8 mouse cellular contexts compared by ENCODE assay signal in the genomic region with DNA sequence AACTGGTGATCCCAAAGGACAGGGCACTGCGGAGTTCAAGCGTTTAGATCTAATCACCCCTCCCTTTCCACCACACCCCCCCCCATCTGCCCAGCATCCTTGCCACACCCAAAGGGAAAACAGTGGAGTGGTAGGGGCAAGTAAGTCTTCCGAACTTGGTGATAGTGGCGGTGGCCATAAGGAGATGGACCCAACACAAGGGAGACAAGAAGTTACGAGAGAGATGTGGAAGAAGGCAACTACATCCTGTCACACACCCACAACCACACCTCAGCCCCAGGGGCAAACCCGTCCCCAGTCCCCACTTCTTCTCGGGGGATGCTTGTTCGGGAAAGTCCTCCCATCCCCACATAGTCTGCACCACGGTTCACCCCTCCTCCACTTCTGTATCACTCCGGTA. TPM values are rescaled to one million over a fixed set of nuclear protein-coding genes. Genes with fewer than 3 reads are reported as not detected.
DNase-seq lines count a peak whose midpoint lies in the region; ATAC-seq and TF ChIP-seq lines count a peak whose summit lies in the region.

No protein-coding gene starts in this region.

- peak overlapping the region; percentile 79 for H3K4me3 ChIP-seq in left cerebral cortex, adult 2 months
- H3K4me3 ChIP-seq in forebrain, embryonic 13.5 days, result peak overlapping the region; percentile 71
- H3K4me3 ChIP-seq in liver, embryonic 12.5 days, result peak overlapping the region; percentile 65
- H3K4me3 ChIP-seq in olfactory bulb, adult 2 months (ENCODE audit: insufficient read depth, low read depth, low read length), result peak overlapping the region; percentile 73

- peak overlapping the region; percentile 74 for H3K9ac ChIP-seq in forebrain, embryonic 13.5 days
- peak overlapping the region; percentile 69 for H3K9ac ChIP-seq in liver, embryonic 12.5 days

- H3K27me3 ChIP-seq in forebrain, embryonic 13.5 days, result no peaks in the 10 kb centered on the region; the same call in 1 of the 2 replicates
- H3K27me3 ChIP-seq in liver, embryonic 12.5 days (replicated peaks), result peaks cover 17% of the 10 kb centered on the region

- DNase-seq in left cerebral cortex, adult 2 months (ENCODE audit: extremely low spot score in 1 of 2, low spot score in 2 of 2), result no peak
- no peak for DNase-seq in left cerebral cortex, postnatal 25 days (ENCODE audit: low spot score in 2 of 2)
- DNase-seq in thymus, adult 18-20 months, result no peak
- no peak for DNase-seq in layer of hippocampus, adult 11-12 months (ENCODE audit: low spot score)
- no peak for DNase-seq in adrenal gland, adult (ENCODE audit: inconsistent age in 2 of 2, low spot score in 1 of 2)

- no peaks in the 10 kb centered on the region for H3K36me3 ChIP-seq in forebrain, embryonic 13.5 days (ENCODE audit: poor library complexity, severe bottlenecking)
- no peaks in the 10 kb centered on the region for H3K36me3 ChIP-seq in liver, embryonic 12.5 days

- H3K27ac ChIP-seq in left cerebral cortex, adult 2 months, result no peak overlapping the region
- H3K27ac ChIP-seq in forebrain, embryonic 13.5 days, result no peak overlapping the region
- H3K27ac ChIP-seq in liver, embryonic 12.5 days, result no peak overlapping the region
- H3K27ac ChIP-seq in olfactory bulb, adult 2 months (ENCODE audit: insufficient read depth, low read depth, low read length), result no peak overlapping the region

- no peaks in the 10 kb centered on the region for H3K9me3 ChIP-seq in forebrain, embryonic 13.5 days (replicated peaks)
- H3K9me3 ChIP-seq in liver, embryonic 12.5 days (replicated peaks), result no peaks in the 10 kb centered on the region

- TF ChIP-seq POLR2A in olfactory bulb, adult 2 months (IDR thresholded peaks at IDR 0.05; ENCODE audit: insufficient read depth, low read depth, low read length), result no peak

- no peak; the same call in 1 of the 2 replicates for ATAC-seq in forebrain, embryonic 13.5 days
- no peak for ATAC-seq in liver, embryonic 12.5 days

- peaks cover 14% of the 10 kb centered on the region for H3K4me1 ChIP-seq in forebrain, embryonic 13.5 days
- peaks cover 36% of the 10 kb centered on the region for H3K4me1 ChIP-seq in liver, embryonic 12.5 days
- peaks cover 22% of the 10 kb centered on the region for H3K4me1 ChIP-seq in olfactory bulb, adult 2 months (ENCODE audit: control insufficient read depth, insufficient read depth, low read length)

- intact Hi-C loops in left cerebral cortex, adult 2 months (cut with DNase I), result no loop called here
- intact Hi-C loops in left cerebral cortex, postnatal 25 days (cut with DNase I), result no loop called here

- H3K4me2 ChIP-seq in forebrain, embryonic 13.5 days, result peak overlapping the region; percentile 99
- H3K4me2 ChIP-seq in liver, embryonic 12.5 days, result peak overlapping the region; percentile 79

- TF ChIP-seq CTCF in left cerebral cortex, adult 2 months (IDR thresholded peaks at IDR 0.05), result no peak
- no peak for TF ChIP-seq CTCF in olfactory bulb, adult 2 months (IDR thresholded peaks at IDR 0.05; ENCODE audit: insufficient read depth, low read depth, low read length)

- WGBS in forebrain, embryonic 13.5 days, result 10% methylated on average over 10 of the region's 10 CpGs
- WGBS in liver, embryonic 12.5 days (ENCODE audit: insufficient replicate concordance), result 6% methylated on average over 10 of the region's 10 CpGs
- 24% methylated on average over 10 of the region's 10 CpGs for WGBS in olfactory bulb, adult 2 months

RNA-seq across cellular contexts. Expression of a gene that starts 0.9 kb away (rescaled TPM):
- 1 to 10 TPM; 3.4 to 4.6 TPM for total RNA-seq in left cerebral cortex, adult 2 months (2021)
- total RNA-seq in left cerebral cortex, postnatal 25 days (2021), result 1 to 10 TPM; 3.9 to 5.1 TPM
- polyA plus RNA-seq in forebrain, embryonic 13.5 days (2015; fragmentation: Nextera tagmentation; extraction: Ambion mirVana), result 10.4 and 11.8 TPM in 2 replicates
- 46.5 and 49.4 TPM in 2 replicates for polyA plus RNA-seq in liver, embryonic 12.5 days (2016; fragmentation: Nextera tagmentation; extraction: Ambion mirVana)
- not detected in 2 replicates for polyA plus RNA-seq in olfactory bulb, adult 2 months (2012; ENCODE audit: insufficient read depth, insufficient read length, low replicate concordance, missing spikeins)

RNA-seq across cellular contexts. Expression of a gene that starts 51.2 kb away (rescaled TPM):
- total RNA-seq in left cerebral cortex, adult 2 months (2021), result 10 to 100 TPM; 13.2 to 17.5 TPM
- total RNA-seq in left cerebral cortex, postnatal 25 days (2021), result 10 to 100 TPM; 14.0 to 18.1 TPM
- 40.8 and 41.7 TPM in 2 replicates for polyA plus RNA-seq in forebrain, embryonic 13.5 days (2015; fragmentation: Nextera tagmentation; extraction: Ambion mirVana)
- polyA plus RNA-seq in liver, embryonic 12.5 days (2016; fragmentation: Nextera tagmentation; extraction: Ambion mirVana), result 0.17 and 0.62 TPM in 2 replicates
- polyA plus RNA-seq in olfactory bulb, adult 2 months (2012; ENCODE audit: insufficient read depth, insufficient read length, low replicate concordance, missing spikeins), result not detected in 2 replicates

Comparison
In these comparisons a context has a peak if more than half of its experiments do, and no peak if none do; other contexts are left out.
1. RNA of a gene that starts 0.9 kb away (polyA plus RNA-seq): 46.5 to 49.4 TPM in liver, embryonic 12.5 days and 10.4 to 11.8 TPM in forebrain, embryonic 13.5 days; not detected in olfactory bulb, adult 2 months; every median in the first group is over 10 times any median in the second.
2. Peak in every context shown above with its lines, with median percentiles within 50 percentile points of each other: H3K4me3 ChIP-seq.